Mouse (Mus musculus) limb, embryonic 14.5 days (tissue): ENCODE measurements around the gene Cox10. TPM values are rescaled to one million over a fixed set of nuclear protein-coding genes. Genes with fewer than 3 reads are reported as not detected.

Experiments
- ATAC-seq: fragments of 200-750 bp; cut with Nextera tagmentation; 2 replicates; pipeline ENCODE4 v1.8.0; 2017; ENCODE audit warnings: low read depth, moderate number of reproducible peaks, moderate TSS enrichment; ENCODE audit not compliant: low FRiP score
- DNase-seq: peaks from one replicate; pipeline ENCODE4 v3.0.0-alpha.2; 2015; ENCODE audit warnings: low spot score
- H3K27ac ChIP-seq: fragments of 300-500 bp; sonication (generic); replicated peaks from 2 replicates; pipeline ENCODE4 v1.5.1; 2014; ENCODE audit warnings: low read depth, mild to moderate bottlenecking, low read length, moderate library complexity, mixed read lengths
- H3K27me3 ChIP-seq: fragments of 300-500 bp; sonication (generic); 2 replicates; pipeline ENCODE4 v1.6.1; 2014; ENCODE audit warnings: low read length, mixed read lengths; ENCODE audit not compliant: control insufficient read depth, insufficient read depth
- H3K36me3 ChIP-seq: fragments of 300-500 bp; sonication (generic); 2 replicates; pipeline ENCODE4 v1.6.1; 2014; ENCODE audit warnings: mild to moderate bottlenecking, low read length, moderate library complexity, mixed read lengths; ENCODE audit not compliant: control insufficient read depth, insufficient read depth
- H3K4me1 ChIP-seq: fragments of 300-500 bp; sonication (generic); 2 replicates; pipeline ENCODE4 v1.6.1; 2014; ENCODE audit warnings: antibody characterized with exemption, low read length, mixed read lengths; ENCODE audit not compliant: control insufficient read depth, insufficient read depth
- H3K4me2 ChIP-seq: fragments of 300-500 bp; sonication (generic); replicated peaks from 2 replicates; pipeline ENCODE4 v1.6.1; 2014; ENCODE audit warnings: low read depth, mild to moderate bottlenecking, low read length, moderate library complexity; ENCODE audit not compliant: severe bottlenecking
- H3K4me3 ChIP-seq: fragments of 300-500 bp; sonication (generic); replicated peaks from 2 replicates; pipeline ENCODE4 v1.5.1; 2014; ENCODE audit warnings: low read length
- H3K9ac ChIP-seq: fragments of 300-500 bp; sonication (generic); 2 replicates; pipeline ENCODE4 v1.6.1; 2014; ENCODE audit warnings: mild to moderate bottlenecking, low read depth, low read length, moderate library complexity; ENCODE audit not compliant: severe bottlenecking
- H3K9me3 ChIP-seq: fragments of 300-500 bp; sonication (generic); 2 replicates; pipeline ENCODE4 v1.6.1; 2016; ENCODE audit warnings: low read length; ENCODE audit not compliant: control insufficient read depth
- POLR2A ChIP-seq: fragments of 200-500 bp; IDR thresholded peaks from 2 replicates; pipeline ENCODE4 v1.8.0; 2012; ENCODE audit warnings: inconsistent platforms, mild to moderate bottlenecking, moderate library complexity, borderline replicate concordance; ENCODE audit not compliant: insufficient read depth, insufficient read length; ENCODE audit errors: extremely low read depth
- WGBS: fragments of 180-500 bp; shearing (Covaris S2); extraction: QIAGEN DNeasy Blood & Tissue Kit; methylation state at CpG from one replicate; pipeline ENCODE4 v1.1.7; 2014; 5-methylcytosine and 5-hydroxymethylcytosine counted together
- polyA plus RNA-seq, 2 experiments: library from polyadenylated mRNA; depleted of rRNA in 1 of 2; stranded (reverse) in 1 of 2; unstranded in 1 of 2; fragments of >200 nt; fragmentation: Nextera tagmentation in 1 of 2; extraction: Ambion mirVana in 1 of 2; gene quantifications; 2 replicates each; pipeline versions ENCODE4 v1.2.1 to v1.2.3; 2012 to 2014

The Cox10 gene
- polyA plus RNA-seq, 2 experiments = 13.3 to 20.6 TPM

- WGBS = 84% methylated on average over 5 of the region's 5 CpGs
Observed at GRCm38 (mm10) chr11:64085888-64086287, 6.6 kb upstream of the Cox10 start.

GRCm38 (mm10) chr11:64079727-64080081 is 436 bp upstream of the Cox10 start:
- peaks cover 7% of the 10 kb centered on the region for H3K36me3 ChIP-seq
- DNase-seq (no peak), ATAC-seq (peak; percentile 41; the same call in 1 of the 2 replicates)
- H3K4me1 ChIP-seq = peaks cover 12% of the 10 kb centered on the region
- H3K9me3 ChIP-seq = no peaks in the 10 kb centered on the region
- H3K27me3 ChIP-seq = no peaks in the 10 kb centered on the region
- H3K27ac ChIP-seq = peak overlapping the region; percentile 90
- TF ChIP-seq POLR2A = no peak
- under 1% methylated on average over 8 of the region's 8 CpGs for WGBS
- H3K9ac ChIP-seq = peak overlapping the region; percentile 88
- H3K4me3 ChIP-seq = peak overlapping the region; percentile 69
- peak overlapping the region; percentile 61 for H3K4me2 ChIP-seq

More at GRCm38 (mm10) chr11:64085888-64086287, 6.6 kb upstream of the Cox10 start:
- Histone ChIP-seq H3K4me1 (no peaks in the 10 kb centered on the region), H3K4me3 (no peak overlapping the region), H3K27ac (no peak overlapping the region), H3K9me3 (no peaks in the 10 kb centered on the region), H3K4me2 (no peak overlapping the region), H3K27me3 (no peaks in the 10 kb centered on the region), H3K9ac (no peak overlapping the region), H3K36me3 (peaks cover 7% of the 10 kb centered on the region)
- ATAC-seq (no peak), DNase-seq (no peak)
- no peak for TF ChIP-seq POLR2A

- peaks cover 7% of the 10 kb centered on the region; the same call in 1 of the 2 replicates for H3K36me3 ChIP-seq
- H3K27ac ChIP-seq = no peak overlapping the region
- no peaks in the 10 kb centered on the region for H3K27me3 ChIP-seq
- no peak overlapping the region for H3K4me3 ChIP-seq
- DNase-seq = no peak
- no peak overlapping the region for H3K9ac ChIP-seq
- ATAC-seq = no peak
- peaks cover 12% of the 10 kb centered on the region for H3K4me1 ChIP-seq
- no peaks in the 10 kb centered on the region for H3K9me3 ChIP-seq
- WGBS = 92% methylated on average over 4 of the region's 4 CpGs
- no peak overlapping the region for H3K4me2 ChIP-seq
- no peak for TF ChIP-seq POLR2A
Observed at GRCm38 (mm10) chr11:64076212-64076611, 3.1 kb downstream of the Cox10 start.

GRCm38 (mm10) chr11:64073379-64073778 is 5.9 kb downstream of the Cox10 start:
- no peak for ATAC-seq
- Histone ChIP-seq H3K9me3 (no peaks in the 10 kb centered on the region), H3K27me3 (no peaks in the 10 kb centered on the region), H3K27ac (no peak overlapping the region), H3K9ac (no peak overlapping the region), H3K4me2 (no peak overlapping the region), H3K4me3 (no peak overlapping the region), H3K4me1 (peaks cover 2% of the 10 kb centered on the region; the same call in 1 of the 2 replicates), H3K36me3 (peaks cover 28% of the 10 kb centered on the region)
- 73% methylated on average over 4 of the region's 4 CpGs for WGBS
- TF ChIP-seq POLR2A = no peak
- no peak for DNase-seq

GRCm38 (mm10) chr11:64071536-64071935 is 7.7 kb downstream of the Cox10 start:
- no peaks in the 10 kb centered on the region for H3K4me1 ChIP-seq
- H3K4me2 ChIP-seq = no peak overlapping the region
- no peak for ATAC-seq
- H3K27ac ChIP-seq = no peak overlapping the region
- TF ChIP-seq POLR2A = no peak
- H3K27me3 ChIP-seq = no peaks in the 10 kb centered on the region
- no peaks in the 10 kb centered on the region for H3K9me3 ChIP-seq
- no peak overlapping the region for H3K9ac ChIP-seq
- H3K36me3 ChIP-seq = peaks cover 30% of the 10 kb centered on the region
- 94% methylated on average over 12 of the region's 12 CpGs for WGBS
- no peak for DNase-seq
- H3K4me3 ChIP-seq = no peak overlapping the region

- TF ChIP-seq POLR2A = no peak
- 85% methylated on average over 2 of the region's 2 CpGs for WGBS
- peaks cover 21% of the 10 kb centered on the region for H3K36me3 ChIP-seq
Observed at GRCm38 (mm10) chr11:64066001-64066400, 13.3 kb downstream of the Cox10 start.

More at GRCm38 (mm10) chr11:64066001-64066400, 13.3 kb downstream of the Cox10 start:
- no peak overlapping the region for H3K4me2 ChIP-seq
- H3K4me1 ChIP-seq = peaks cover 5% of the 10 kb centered on the region
- no peak overlapping the region for H3K4me3 ChIP-seq
- no peak overlapping the region for H3K9ac ChIP-seq
- H3K27me3 ChIP-seq = no peaks in the 10 kb centered on the region
- no peaks in the 10 kb centered on the region for H3K9me3 ChIP-seq
- ATAC-seq = no peak
- no peak for DNase-seq
- no peak overlapping the region for H3K27ac ChIP-seq
